Mouse (Mus musculus) kidney, postnatal 0 days (tissue): ENCODE measurements around the gene Zfp949. TPM values are rescaled to one million over a fixed set of nuclear protein-coding genes. Genes with fewer than 3 reads are reported as not detected.

Experiments used
- polyA plus RNA-seq: library from polyadenylated mRNA; unstranded; fragments of >200 nt; fragmentation: Nextera tagmentation; extraction: Ambion mirVana; gene quantifications from 2 replicates; pipeline ENCODE4 v1.2.1, GENCODE M21; 2015

Gene Zfp949
- polyA plus RNA-seq, 1 experiment from 2014 or later: 9.7 TPM

Other genes with a start within 250 kb of the Zfp949 start
- gene Nt5e, start 220.8 kb upstream of the Zfp949 start, polyA plus RNA-seq: 4.3 and 4.9 TPM in 2 replicates
- gene Snx14, start 109.1 kb upstream of the Zfp949 start, polyA plus RNA-seq: 20.9 and 24.7 TPM in 2 replicates
- not detected in 2 replicates for gene Gm20537, start 91.4 kb upstream of the Zfp949 start, polyA plus RNA-seq
- gene Syncrip, start 65.4 kb upstream of the Zfp949 start, polyA plus RNA-seq: 73.8 and 84.0 TPM in 2 replicates
- 0.15 TPM in 1 of 2 replicates, not detected in the other for gene Trim43a, start 32.9 kb downstream of the Zfp949 start, polyA plus RNA-seq
- 66.2 and 66.3 TPM in 2 replicates for gene Mthfsl, start 172.3 kb downstream of the Zfp949 start, polyA plus RNA-seq
- 0.41 and 0.51 TPM in 2 replicates for gene Bcl2a1d, start 183.9 kb downstream of the Zfp949 start, polyA plus RNA-seq